Mouse (Mus musculus): ENCODE results near the gene Lctl. TPM values are rescaled to one million over a fixed set of nuclear protein-coding genes. Genes with fewer than 3 reads are reported as not detected.

The Lctl gene
- polyA plus RNA-seq, 1 experiment from 2014 or later, result not detected

GRCm38 (mm10) chr9:64098282-64098681, 18.7 kb upstream of the Lctl start:
- DNase-seq (ENCODE audit: low spot score) (no peak), ATAC-seq (replicated peaks; ENCODE audit: low FRiP score) (no peak)
- H3K27ac ChIP-seq (ENCODE audit: low read depth, low read length), result no peak overlapping the region
- H3K4me3 ChIP-seq (ENCODE audit: low read depth, low read length), result no peak overlapping the region
- H3K9ac ChIP-seq (ENCODE audit: low read length), result no peak overlapping the region
- no peaks in the 10 kb centered on the region for H3K36me3 ChIP-seq (ENCODE audit: control insufficient read depth, insufficient read depth, low read length)
- no peaks in the 10 kb centered on the region for H3K27me3 ChIP-seq (ENCODE audit: control insufficient read depth, insufficient read depth, low read length)
- no peaks in the 10 kb centered on the region for H3K9me3 ChIP-seq (ENCODE audit: control insufficient read depth, low read length)
- no peak overlapping the region for H3K4me2 ChIP-seq (ENCODE audit: low read depth, low read length, severe bottlenecking)
- no peaks in the 10 kb centered on the region; the same call in 1 of the 2 replicates for H3K4me1 ChIP-seq (replicated peaks; ENCODE audit: control insufficient read depth, insufficient read depth, low read length)
- WGBS, result 62% methylated on average over 4 of the region's 4 CpGs

GRCm38 (mm10) chr9:64100442-64100841, 16.5 kb upstream of the Lctl start:
- WGBS, result 3% methylated on average over 4 of the region's 4 CpGs
- Histone ChIP-seq H3K4me1 (replicated peaks; ENCODE audit: control insufficient read depth, insufficient read depth, low read length) (no peaks in the 10 kb centered on the region), H3K4me3 (ENCODE audit: low read depth, low read length) (no peak overlapping the region), H3K4me2 (ENCODE audit: low read depth, low read length, severe bottlenecking) (no peak overlapping the region), H3K36me3 (ENCODE audit: control insufficient read depth, insufficient read depth, low read length) (no peaks in the 10 kb centered on the region), H3K27me3 (ENCODE audit: control insufficient read depth, insufficient read depth, low read length) (no peaks in the 10 kb centered on the region), H3K9ac (ENCODE audit: low read length) (no peak overlapping the region), H3K27ac (ENCODE audit: low read depth, low read length) (no peak overlapping the region), H3K9me3 (ENCODE audit: control insufficient read depth, low read length) (no peaks in the 10 kb centered on the region)
- DNase-seq (ENCODE audit: low spot score), result peak; percentile 88
- ATAC-seq (replicated peaks; ENCODE audit: low FRiP score), result no peak

GRCm38 (mm10) chr9:64105301-64105700, 11.6 kb upstream of the Lctl start:
- Histone ChIP-seq H3K27me3 (ENCODE audit: control insufficient read depth, insufficient read depth, low read length) (no peaks in the 10 kb centered on the region), H3K36me3 (ENCODE audit: control insufficient read depth, insufficient read depth, low read length) (no peaks in the 10 kb centered on the region), H3K9ac (ENCODE audit: low read length) (no peak overlapping the region), H3K4me2 (ENCODE audit: low read depth, low read length, severe bottlenecking) (no peak overlapping the region), H3K4me1 (replicated peaks; ENCODE audit: control insufficient read depth, insufficient read depth, low read length) (no peaks in the 10 kb centered on the region), H3K4me3 (ENCODE audit: low read depth, low read length) (no peak overlapping the region), H3K27ac (ENCODE audit: low read depth, low read length) (no peak overlapping the region), H3K9me3 (ENCODE audit: control insufficient read depth, low read length) (no peaks in the 10 kb centered on the region; the same call in 1 of the 2 replicates)
- DNase-seq (ENCODE audit: low spot score), result no peak
- WGBS, result 83% methylated on average over 6 of the region's 6 CpGs
- ATAC-seq (replicated peaks; ENCODE audit: low FRiP score), result no peak

GRCm38 (mm10) chr9:64110502-64110901, 6.4 kb upstream of the Lctl start:
- Histone ChIP-seq H3K4me1 (replicated peaks; ENCODE audit: control insufficient read depth, insufficient read depth, low read length) (no peaks in the 10 kb centered on the region), H3K27me3 (ENCODE audit: control insufficient read depth, insufficient read depth, low read length) (no peaks in the 10 kb centered on the region), H3K9ac (ENCODE audit: low read length) (no peak overlapping the region), H3K36me3 (ENCODE audit: control insufficient read depth, insufficient read depth, low read length) (no peaks in the 10 kb centered on the region), H3K9me3 (ENCODE audit: control insufficient read depth, low read length) (no peaks in the 10 kb centered on the region; the same call in 1 of the 2 replicates), H3K4me3 (ENCODE audit: low read depth, low read length) (no peak overlapping the region), H3K4me2 (ENCODE audit: low read depth, low read length, severe bottlenecking) (no peak overlapping the region), H3K27ac (ENCODE audit: low read depth, low read length) (no peak overlapping the region)
- no peak for ATAC-seq (replicated peaks; ENCODE audit: low FRiP score)
- DNase-seq (ENCODE audit: low spot score), result no peak
- 96% methylated on average over 16 of the region's 16 CpGs for WGBS

DNA sequence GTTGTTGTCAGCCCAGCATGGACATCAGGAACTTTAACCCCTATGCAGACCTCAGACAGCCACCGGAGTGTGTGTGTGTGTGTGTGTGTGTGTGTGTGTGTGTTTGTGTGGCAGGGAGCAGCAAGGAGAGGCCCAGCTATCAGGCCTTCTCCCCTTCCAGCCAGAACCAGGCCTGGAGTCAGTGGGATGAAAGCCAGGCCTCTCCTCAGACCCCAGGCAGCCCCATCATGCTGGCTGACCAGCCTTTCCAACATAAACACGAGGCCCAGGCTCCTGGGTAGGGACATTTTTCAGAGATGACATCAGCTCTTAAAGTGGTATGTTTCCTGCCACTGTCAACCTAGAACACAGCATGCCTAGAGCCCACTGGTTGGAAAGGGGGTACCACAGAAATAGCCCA, 2.3 kb upstream of the Lctl start:
- H3K27me3 ChIP-seq (ENCODE audit: control insufficient read depth, insufficient read depth, low read length), result no peaks in the 10 kb centered on the region
- H3K27ac ChIP-seq (ENCODE audit: low read depth, low read length), result no peak overlapping the region
- no peak overlapping the region for H3K4me2 ChIP-seq (ENCODE audit: low read depth, low read length, severe bottlenecking)
- DNase-seq (ENCODE audit: low spot score) (no peak), ATAC-seq (replicated peaks; ENCODE audit: low FRiP score) (no peak)
- H3K9ac ChIP-seq (ENCODE audit: low read length), result no peak overlapping the region
- no peaks in the 10 kb centered on the region for H3K36me3 ChIP-seq (ENCODE audit: control insufficient read depth, insufficient read depth, low read length)
- no peak overlapping the region for H3K4me3 ChIP-seq (ENCODE audit: low read depth, low read length)
- 64% methylated on average over 2 of the region's 2 CpGs for WGBS
- no peaks in the 10 kb centered on the region for H3K9me3 ChIP-seq (ENCODE audit: control insufficient read depth, low read length)
- H3K4me1 ChIP-seq (replicated peaks; ENCODE audit: control insufficient read depth, insufficient read depth, low read length), result no peaks in the 10 kb centered on the region

GRCm38 (mm10) chr9:64115756-64116155, 1.2 kb upstream of the Lctl start:
- no peak overlapping the region for H3K9ac ChIP-seq (ENCODE audit: low read length)
- no peak overlapping the region for H3K4me2 ChIP-seq (ENCODE audit: low read depth, low read length, severe bottlenecking)
- no peaks in the 10 kb centered on the region for H3K9me3 ChIP-seq (ENCODE audit: control insufficient read depth, low read length)
- no peaks in the 10 kb centered on the region for H3K36me3 ChIP-seq (ENCODE audit: control insufficient read depth, insufficient read depth, low read length)
- 87% methylated on average over 6 of the region's 6 CpGs for WGBS
- H3K4me3 ChIP-seq (ENCODE audit: low read depth, low read length), result no peak overlapping the region
- H3K4me1 ChIP-seq (replicated peaks; ENCODE audit: control insufficient read depth, insufficient read depth, low read length), result no peaks in the 10 kb centered on the region
- DNase-seq (ENCODE audit: low spot score) (no peak), ATAC-seq (replicated peaks; ENCODE audit: low FRiP score) (no peak)
- H3K27me3 ChIP-seq (ENCODE audit: control insufficient read depth, insufficient read depth, low read length), result no peaks in the 10 kb centered on the region
- no peak overlapping the region for H3K27ac ChIP-seq (ENCODE audit: low read depth, low read length)

DNA sequence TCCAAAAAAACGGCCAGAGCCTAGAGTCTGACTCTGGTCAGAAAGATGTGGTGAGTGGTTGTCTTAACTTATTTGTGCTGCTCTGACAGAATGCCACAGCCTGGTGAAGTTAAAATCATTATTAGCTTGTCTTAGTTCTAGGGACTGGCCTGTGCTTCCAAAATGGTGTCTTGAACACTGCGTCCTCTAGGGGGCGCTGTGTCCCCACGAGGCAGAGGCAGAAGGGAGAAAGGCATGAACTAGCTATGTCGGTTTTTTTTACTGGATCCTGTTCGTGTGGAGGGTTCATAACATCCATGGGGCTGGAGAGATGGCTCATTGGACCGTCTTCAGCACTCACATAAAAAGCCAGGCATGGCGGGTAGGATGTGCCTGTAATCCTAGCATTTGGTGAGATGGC, 3.0 kb downstream of the Lctl start:
- Histone ChIP-seq H3K4me3 (ENCODE audit: low read depth, low read length) (no peak overlapping the region), H3K9ac (ENCODE audit: low read length) (no peak overlapping the region)
- DNase-seq (ENCODE audit: low spot score), result peak; percentile 78

GRCm38 (mm10) chr9:64120584-64121277, 3.8 kb downstream of the Lctl start:
- H3K9me3 ChIP-seq (ENCODE audit: control insufficient read depth, low read length), result no peaks in the 10 kb centered on the region
- no peak overlapping the region for H3K9ac ChIP-seq (ENCODE audit: low read length)
- no peaks in the 10 kb centered on the region for H3K36me3 ChIP-seq (ENCODE audit: control insufficient read depth, insufficient read depth, low read length)
- 0 out of 2 replicates have a peak overlapping the region, but pooled peaks have one; percentile 11 for H3K4me2 ChIP-seq (ENCODE audit: low read depth, low read length, severe bottlenecking)
- no peaks in the 10 kb centered on the region for H3K4me1 ChIP-seq (replicated peaks; ENCODE audit: control insufficient read depth, insufficient read depth, low read length)
- 42% methylated on average over 11 of the region's 11 CpGs for WGBS
- no peak overlapping the region for H3K27ac ChIP-seq (ENCODE audit: low read depth, low read length)
- no peaks in the 10 kb centered on the region for H3K27me3 ChIP-seq (ENCODE audit: control insufficient read depth, insufficient read depth, low read length)
- no peak for DNase-seq (ENCODE audit: low spot score)
- no peak for ATAC-seq (replicated peaks; ENCODE audit: low FRiP score)
- H3K4me3 ChIP-seq (ENCODE audit: low read depth, low read length), result no peak overlapping the region

More for the DNA sequence above, 3.0 kb downstream of the Lctl start:
- Histone ChIP-seq H3K36me3 (ENCODE audit: control insufficient read depth, insufficient read depth, low read length) (no peaks in the 10 kb centered on the region), H3K4me1 (replicated peaks; ENCODE audit: control insufficient read depth, insufficient read depth, low read length) (no peaks in the 10 kb centered on the region), H3K27ac (ENCODE audit: low read depth, low read length) (no peak overlapping the region), H3K4me2 (ENCODE audit: low read depth, low read length, severe bottlenecking) (no peak overlapping the region), H3K27me3 (ENCODE audit: control insufficient read depth, insufficient read depth, low read length) (no peaks in the 10 kb centered on the region), H3K9me3 (ENCODE audit: control insufficient read depth, low read length) (no peaks in the 10 kb centered on the region)
- 34% methylated on average over 8 of the region's 8 CpGs for WGBS
- ATAC-seq (replicated peaks; ENCODE audit: low FRiP score), result no peak

DNA sequence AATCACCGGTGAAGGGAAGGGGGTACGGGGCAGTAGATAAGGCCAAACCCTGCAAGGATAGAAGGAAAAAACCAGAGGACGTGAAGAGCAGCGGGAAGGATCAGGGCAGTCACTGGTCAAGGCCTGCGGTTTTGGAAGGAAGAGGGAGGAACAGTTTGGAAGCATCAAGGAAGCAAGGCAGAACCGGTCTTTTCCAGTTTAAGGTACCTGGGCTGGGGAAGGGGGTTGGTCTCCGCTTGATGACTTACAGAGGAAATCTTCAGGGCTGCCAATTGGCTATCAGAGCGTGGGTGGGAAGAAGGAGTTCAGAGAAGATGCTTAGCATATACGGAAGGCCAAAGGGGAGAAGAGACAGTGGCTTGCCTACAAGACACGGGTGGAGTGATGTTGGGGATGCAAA, 5.7 kb downstream of the Lctl start:
- Histone ChIP-seq H3K27me3 (ENCODE audit: control insufficient read depth, insufficient read depth, low read length) (no peaks in the 10 kb centered on the region), H3K27ac (ENCODE audit: low read depth, low read length) (no peak overlapping the region), H3K4me1 (replicated peaks; ENCODE audit: control insufficient read depth, insufficient read depth, low read length) (no peaks in the 10 kb centered on the region), H3K4me3 (ENCODE audit: low read depth, low read length) (no peak overlapping the region), H3K36me3 (ENCODE audit: control insufficient read depth, insufficient read depth, low read length) (no peaks in the 10 kb centered on the region), H3K9me3 (ENCODE audit: control insufficient read depth, low read length) (no peaks in the 10 kb centered on the region), H3K9ac (ENCODE audit: low read length) (no peak overlapping the region), H3K4me2 (ENCODE audit: low read depth, low read length, severe bottlenecking) (no peak overlapping the region)
- 92% methylated on average over 10 of the region's 10 CpGs for WGBS
- DNase-seq (ENCODE audit: low spot score), result no peak
- no peak for ATAC-seq (replicated peaks; ENCODE audit: low FRiP score)
